Mouse (Mus musculus): Measurements from ENCODE around the gene Arhgef28.

DNA sequence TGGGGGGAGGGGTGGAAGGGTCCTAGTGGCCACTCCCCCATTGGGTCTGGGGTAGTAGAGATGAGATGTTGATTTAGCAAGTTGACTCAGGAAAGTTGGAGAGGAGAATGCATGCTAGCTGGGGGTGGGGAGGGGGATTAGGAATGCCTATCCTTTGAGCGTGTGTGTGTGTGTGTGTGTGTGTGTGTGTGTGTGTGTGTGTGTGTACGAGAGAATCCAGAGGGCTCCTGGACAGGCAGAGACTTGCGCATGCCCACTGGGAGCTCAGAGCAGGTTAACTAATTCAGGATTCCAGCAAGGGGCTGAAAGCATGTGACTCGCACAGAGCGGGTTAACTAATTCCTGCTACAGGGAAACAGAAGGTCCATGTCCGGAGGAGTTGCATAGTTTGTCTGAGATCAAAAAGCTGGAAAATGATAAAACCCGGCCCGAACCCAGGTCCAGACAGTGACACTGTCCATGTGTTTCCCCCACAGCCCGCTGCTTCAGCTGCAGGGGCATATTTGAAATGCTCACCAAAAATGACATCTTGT lies 241.3 kb downstream of the Arhgef28 start:
- TF ChIP-seq POLR2AphosphoS5 (IDR thresholded peaks at IDR 0.05; ENCODE audit: borderline replicate concordance, low read depth, low read length), result no peak
- TF ChIP-seq CTCF (IDR thresholded peaks at IDR 0.05 in 2 of 3, conservative IDR thresholded peaks at IDR 0.05 in 1 of 3; ENCODE audit: control insufficient read depth in 1 of 3, insufficient read depth in 1 of 3, low read depth in 2 of 3, low read length in 3 of 3, poor library complexity in 1 of 3, severe bottlenecking in 1 of 3), result no peak
- TF ChIP-seq ZNF384 (IDR thresholded peaks at IDR 0.05; ENCODE audit: low read depth, low read length), result no peak
